Mouse (Mus musculus) liver, embryonic 11.5 days (tissue): ENCODE measurements around the gene Arg1. TPM values are rescaled to one million over a fixed set of nuclear protein-coding genes. Genes with fewer than 3 reads are reported as not detected.

Experiments
- ATAC-seq: fragments of 200-750 bp; cut with Nextera tagmentation; replicated peaks from 2 replicates; pipeline ENCODE4 v1.8.0; 2017; ENCODE audit warnings: moderate number of reproducible peaks, mild to moderate bottlenecking, moderate TSS enrichment, moderate library complexity; ENCODE audit not compliant: low FRiP score
- DNase-seq: peaks from one replicate; pipeline ENCODE4 v3.0.0-alpha.2; 2017; ENCODE audit warnings: low spot score
- H3K27ac ChIP-seq: fragments of 300-500 bp; sonication (generic); 2 replicates; pipeline ENCODE4 v1.5.1; 2014; ENCODE audit warnings: mild to moderate bottlenecking, low read depth, low read length, control low read depth
- H3K27me3 ChIP-seq: fragments of 300-500 bp; sonication (generic); replicated peaks from 2 replicates; pipeline ENCODE4 v1.6.1; 2014; ENCODE audit warnings: low read length, mixed read lengths; ENCODE audit not compliant: control insufficient read depth, insufficient read depth
- H3K36me3 ChIP-seq: fragments of 300-500 bp; sonication (generic); 2 replicates; pipeline ENCODE4 v1.6.1; 2014; ENCODE audit warnings: mild to moderate bottlenecking, low read length, moderate library complexity, mixed read lengths; ENCODE audit not compliant: control insufficient read depth, insufficient read depth
- H3K4me1 ChIP-seq: fragments of 300-500 bp; sonication (generic); replicated peaks from 2 replicates; pipeline ENCODE4 v1.6.1; 2014; ENCODE audit warnings: low read length, mixed read lengths; ENCODE audit not compliant: control insufficient read depth, insufficient read depth
- H3K4me2 ChIP-seq: fragments of 300-500 bp; sonication (generic); 2 replicates; pipeline ENCODE4 v1.6.1; 2014; ENCODE audit warnings: mild to moderate bottlenecking, control low read depth, moderate library complexity
- H3K4me3 ChIP-seq: fragments of 300-500 bp; sonication (generic); 2 replicates; pipeline ENCODE4 v1.5.1; 2014; ENCODE audit warnings: low read depth, low read length, control low read depth
- H3K9ac ChIP-seq: fragments of 300-500 bp; sonication (generic); 2 replicates; pipeline ENCODE4 v1.6.1; 2014; ENCODE audit warnings: low read depth, low read length, control low read depth
- H3K9me3 ChIP-seq: fragments of 300-500 bp; sonication (generic); 2 replicates; pipeline ENCODE4 v1.6.1; 2016; ENCODE audit warnings: low read length, inconsistent platforms, mixed read lengths; ENCODE audit not compliant: control insufficient read depth
- WGBS: fragments of 180-500 bp; shearing (Covaris S2); extraction: QIAGEN DNeasy Blood & Tissue Kit; methylation state at CpG from one replicate; pipeline ENCODE4 v1.1.7; 2014; 5-methylcytosine and 5-hydroxymethylcytosine counted together
- polyA plus RNA-seq: library from polyadenylated mRNA; unstranded; fragments of >200 nt; fragmentation: Nextera tagmentation; extraction: Ambion mirVana; gene quantifications from 2 replicates; pipeline ENCODE4 v1.2.1, GENCODE M21; 2014

The Arg1 gene
- polyA plus RNA-seq, 1 experiment from 2014 or later = 5.5 TPM

GRCm38 (mm10) chr10:24926380-24926779 is 904 bp downstream of the Arg1 start:
- H3K4me2 ChIP-seq = no peak overlapping the region

DNA sequence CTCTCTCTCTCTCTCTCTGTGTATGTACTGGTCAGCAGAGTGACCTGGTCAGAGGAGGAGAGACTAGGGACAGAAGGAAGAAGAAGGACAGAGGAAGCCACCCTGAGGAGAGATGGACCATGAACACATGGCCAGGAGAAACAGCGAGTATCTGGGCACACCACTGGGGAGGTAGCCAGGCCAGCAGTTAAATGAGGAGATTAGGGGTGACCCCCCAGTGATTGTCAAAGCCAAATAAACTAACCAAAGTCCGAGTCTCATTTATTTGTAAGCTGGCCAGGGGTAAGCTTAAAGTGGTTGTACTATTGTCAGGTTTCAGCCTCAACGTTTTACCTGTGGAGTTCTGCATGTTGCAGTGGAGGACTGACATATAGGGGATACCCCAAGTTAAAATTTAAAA is 3.0 kb downstream of the Arg1 start:
- Histone ChIP-seq H3K4me1 (no peaks in the 10 kb centered on the region; the same call in 1 of the 2 replicates), H3K36me3 (no peaks in the 10 kb centered on the region), H3K9ac (no peak overlapping the region), H3K4me2 (no peak overlapping the region), H3K27me3 (no peaks in the 10 kb centered on the region), H3K4me3 (no peak overlapping the region), H3K27ac (no peak overlapping the region), H3K9me3 (no peaks in the 10 kb centered on the region)
- DNase-seq (no peak), ATAC-seq (no peak)
- 62% methylated on average over 3 of the region's 3 CpGs for WGBS

More at GRCm38 (mm10) chr10:24926380-24926779, 904 bp downstream of the Arg1 start:
- DNase-seq (no peak), ATAC-seq (no peak)
- no peak overlapping the region for H3K27ac ChIP-seq
- 57% methylated on average over 10 of the region's 10 CpGs for WGBS
- no peak overlapping the region for H3K4me3 ChIP-seq
- no peaks in the 10 kb centered on the region for H3K9me3 ChIP-seq
- H3K9ac ChIP-seq = no peak overlapping the region
- no peaks in the 10 kb centered on the region; the same call in 1 of the 2 replicates for H3K4me1 ChIP-seq
- H3K36me3 ChIP-seq = no peaks in the 10 kb centered on the region
- no peaks in the 10 kb centered on the region for H3K27me3 ChIP-seq

GRCm38 (mm10) chr10:24922977-24923376 is 4.3 kb downstream of the Arg1 start:
- no peaks in the 10 kb centered on the region for H3K36me3 ChIP-seq
- no peak overlapping the region for H3K4me2 ChIP-seq
- H3K4me1 ChIP-seq = no peaks in the 10 kb centered on the region; the same call in 1 of the 2 replicates
- no peaks in the 10 kb centered on the region for H3K9me3 ChIP-seq
- no peak overlapping the region for H3K9ac ChIP-seq
- ATAC-seq (no peak), DNase-seq (no peak)
- no peak overlapping the region for H3K4me3 ChIP-seq
- H3K27me3 ChIP-seq = no peaks in the 10 kb centered on the region
- 85% methylated on average over 4 of the region's 4 CpGs for WGBS
- H3K27ac ChIP-seq = no peak overlapping the region

DNA sequence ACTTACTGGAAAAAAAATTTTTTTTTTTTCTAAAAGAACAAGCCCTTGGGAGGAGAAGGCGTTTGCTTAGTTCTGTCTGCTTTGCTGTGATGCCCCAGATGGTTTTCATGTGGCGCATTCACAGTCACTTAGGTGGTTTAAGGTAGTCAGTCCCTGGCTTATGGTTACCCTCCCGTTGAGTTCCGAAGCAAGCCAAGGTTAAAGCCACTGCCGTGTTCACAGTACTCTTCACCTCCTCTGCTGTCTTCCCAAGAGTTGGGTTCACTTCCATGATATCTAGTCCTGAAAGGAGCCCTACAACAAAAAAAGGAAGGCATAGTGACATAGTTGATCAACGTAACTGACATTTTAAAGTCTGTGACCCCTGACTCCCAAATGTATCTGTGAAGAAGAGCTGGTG is 11.8 kb downstream of the Arg1 start:
- 86% methylated on average over 6 of the region's 6 CpGs for WGBS
- Histone ChIP-seq H3K4me2 (no peak overlapping the region), H3K36me3 (peaks cover 20% of the 10 kb centered on the region), H3K9ac (no peak overlapping the region), H3K4me3 (no peak overlapping the region), H3K9me3 (no peaks in the 10 kb centered on the region), H3K4me1 (no peaks in the 10 kb centered on the region), H3K27me3 (no peaks in the 10 kb centered on the region), H3K27ac (no peak overlapping the region)
- no peak for ATAC-seq
- no peak for DNase-seq

DNA sequence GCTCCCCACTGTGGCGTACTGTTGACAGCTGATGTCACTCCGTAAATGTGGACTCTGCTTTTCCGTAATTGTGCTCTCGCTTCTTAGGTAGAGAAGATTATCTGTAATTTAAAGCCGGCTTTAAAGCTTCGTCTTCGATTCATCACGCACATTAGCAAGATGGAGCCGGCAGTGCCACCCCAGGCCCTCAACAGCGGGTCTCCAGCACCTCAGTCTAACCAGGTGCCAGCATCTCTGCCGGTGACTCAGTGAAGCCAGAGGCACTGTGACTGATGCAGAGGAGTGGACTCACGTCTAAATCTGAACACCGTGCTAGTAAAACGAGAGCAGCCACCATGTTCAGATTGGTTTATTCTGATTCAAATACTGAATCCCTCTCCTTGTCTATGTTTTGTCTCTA is 14.7 kb downstream of the Arg1 start:
- 96% methylated on average over 14 of the region's 14 CpGs for WGBS

DNA sequence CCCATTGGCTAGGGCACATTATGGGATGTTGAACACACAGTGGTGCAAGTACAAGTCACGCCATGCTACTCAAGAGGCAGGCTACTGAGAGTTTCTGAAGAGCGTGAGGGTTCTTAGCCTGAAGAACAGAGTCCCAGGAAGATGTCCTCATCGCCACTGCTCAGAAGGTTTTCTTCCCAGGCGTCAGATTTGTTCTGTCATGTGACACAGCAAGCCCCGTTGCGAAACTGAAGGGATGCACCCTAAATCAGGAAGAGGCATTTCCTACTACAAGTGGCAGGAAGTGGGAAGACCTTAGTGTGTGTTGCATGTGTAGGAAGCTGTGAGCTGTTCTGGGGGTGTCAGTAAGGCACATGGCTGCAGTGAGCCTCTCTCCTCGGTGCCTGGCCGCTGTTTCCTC is 16.1 kb downstream of the Arg1 start:
- no peak for ATAC-seq
- WGBS = 89% methylated on average over 8 of the region's 8 CpGs

More for the DNA sequence above, 14.7 kb downstream of the Arg1 start:
- DNase-seq (no peak), ATAC-seq (no peak)
- Histone ChIP-seq H3K9me3 (no peaks in the 10 kb centered on the region), H3K27me3 (no peaks in the 10 kb centered on the region), H3K36me3 (peaks cover 33% of the 10 kb centered on the region), H3K4me3 (no peak overlapping the region), H3K4me2 (no peak overlapping the region), H3K9ac (no peak overlapping the region), H3K4me1 (no peaks in the 10 kb centered on the region), H3K27ac (no peak overlapping the region)

GRCm38 (mm10) chr10:24905627-24906026 is 21.7 kb downstream of the Arg1 start:
- DNase-seq (no peak), ATAC-seq (no peak)
- Histone ChIP-seq H3K4me1 (no peaks in the 10 kb centered on the region), H3K27ac (no peak overlapping the region), H3K9me3 (no peaks in the 10 kb centered on the region), H3K4me2 (no peak overlapping the region), H3K36me3 (peaks cover 54% of the 10 kb centered on the region), H3K4me3 (no peak overlapping the region), H3K9ac (no peak overlapping the region), H3K27me3 (no peaks in the 10 kb centered on the region)
- 79% methylated on average over 10 of the region's 10 CpGs for WGBS

More for the DNA sequence above, 16.1 kb downstream of the Arg1 start:
- Histone ChIP-seq H3K9me3 (no peaks in the 10 kb centered on the region), H3K9ac (no peak overlapping the region), H3K4me2 (no peak overlapping the region), H3K4me3 (no peak overlapping the region), H3K27me3 (no peaks in the 10 kb centered on the region), H3K27ac (no peak overlapping the region), H3K36me3 (peaks cover 38% of the 10 kb centered on the region), H3K4me1 (no peaks in the 10 kb centered on the region)
- no peak for DNase-seq

- 84% methylated on average over 8 of the region's 8 CpGs for WGBS
- no peak overlapping the region for H3K27ac ChIP-seq
- no peaks in the 10 kb centered on the region for H3K9me3 ChIP-seq
These were observed 31.4 kb downstream of the Arg1 start for GRCm38 (mm10) chr10:24895927-24896326.

GRCm38 (mm10) chr10:24888343-24888742 is 38.9 kb downstream of the Arg1 start:
- DNase-seq = no peak
- no peak for ATAC-seq
- Histone ChIP-seq H3K27me3 (no peaks in the 10 kb centered on the region), H3K4me1 (no peaks in the 10 kb centered on the region), H3K36me3 (peaks cover 34% of the 10 kb centered on the region; the same call in 1 of the 2 replicates), H3K4me3 (no peak overlapping the region), H3K9ac (no peak overlapping the region), H3K9me3 (no peaks in the 10 kb centered on the region), H3K4me2 (no peak overlapping the region), H3K27ac (no peak overlapping the region)
- 89% methylated on average over 7 of the region's 7 CpGs for WGBS

More at GRCm38 (mm10) chr10:24895927-24896326, 31.4 kb downstream of the Arg1 start:
- H3K4me2 ChIP-seq = no peak overlapping the region
- no peaks in the 10 kb centered on the region for H3K27me3 ChIP-seq
- H3K4me3 ChIP-seq = no peak overlapping the region
- H3K4me1 ChIP-seq = no peaks in the 10 kb centered on the region
- DNase-seq = no peak
- ATAC-seq = no peak
- H3K9ac ChIP-seq = no peak overlapping the region
- peaks cover 52% of the 10 kb centered on the region for H3K36me3 ChIP-seq
